Mouse (Mus musculus) stomach, embryonic 16.5 days (tissue): ENCODE results near the gene Msh6. TPM values are rescaled to one million over a fixed set of nuclear protein-coding genes. Genes with fewer than 3 reads are reported as not detected.
"Not testable (repeated sequence)": the region's sequence is repeated elsewhere in the genome, so short reads cannot be mapped to it uniquely, and the experiment has no call there.

ENCODE experiments used
- ATAC-seq: fragments of 200-750 bp; cut with Nextera tagmentation; 2 replicates; pipeline ENCODE4 v1.8.0; 2017; ENCODE audit warnings: moderate number of reproducible peaks, moderate TSS enrichment; ENCODE audit not compliant: insufficient read depth, low FRiP score
- H3K27ac ChIP-seq: fragments of 300-500 bp; sonication (generic); 2 replicates; pipeline ENCODE4 v1.5.1; 2014; ENCODE audit warnings: low read length
- H3K27me3 ChIP-seq: fragments of 300-500 bp; sonication (generic); 2 replicates; pipeline ENCODE4 v1.6.1; 2014; ENCODE audit warnings: low read length, control low read depth, mixed read lengths; ENCODE audit not compliant: control insufficient read depth, insufficient read depth
- H3K36me3 ChIP-seq: fragments of 300-500 bp; sonication (generic); 2 replicates; pipeline ENCODE4 v1.6.1; 2014; ENCODE audit warnings: low read length; ENCODE audit not compliant: control insufficient read depth, insufficient read depth
- H3K4me1 ChIP-seq: fragments of 300-500 bp; sonication (generic); 2 replicates; pipeline ENCODE4 v1.6.1; 2014; ENCODE audit warnings: low read length, control low read depth, mixed read lengths; ENCODE audit not compliant: control insufficient read depth, insufficient read depth
- H3K4me2 ChIP-seq: fragments of 300-500 bp; sonication (generic); 2 replicates; pipeline ENCODE4 v1.6.1; 2014; ENCODE audit warnings: low read depth, low read length, mixed read lengths
- H3K4me3 ChIP-seq: fragments of 300-500 bp; sonication (generic); replicated peaks from 2 replicates; pipeline ENCODE4 v1.5.1; 2014; ENCODE audit warnings: mild to moderate bottlenecking, low read length
- H3K9ac ChIP-seq: fragments of 300-500 bp; sonication (generic); 2 replicates; pipeline ENCODE4 v1.6.1; 2014; ENCODE audit warnings: low read length
- H3K9me3 ChIP-seq: fragments of 300-500 bp; sonication (generic); replicated peaks from 2 replicates; pipeline ENCODE4 v1.6.1; 2016; ENCODE audit warnings: low read length, control low read depth; ENCODE audit not compliant: control insufficient read depth
- WGBS: fragments of 180-500 bp; shearing (Covaris S2); extraction: QIAGEN DNeasy Blood & Tissue Kit; methylation state at CpG from one replicate; pipeline ENCODE4 v1.1.7; 2014; 5-methylcytosine and 5-hydroxymethylcytosine counted together
- polyA plus RNA-seq: library from polyadenylated mRNA; unstranded; fragments of >200 nt; fragmentation: Nextera tagmentation; extraction: Ambion mirVana; gene quantifications from 2 replicates; pipeline ENCODE4 v1.2.1, GENCODE M21; 2015

Gene Msh6
- 36.1 and 38.4 TPM in 2 replicates for polyA plus RNA-seq

GRCm38 (mm10) chr17:87974629-87975228, at the start of gene Msh6:
Gene Msh6, plus strand, starts transcription at chr17:87975062.
- under 1% methylated on average over 63 of the region's 63 CpGs for WGBS
- H3K36me3 ChIP-seq: peaks cover 4% of the 10 kb centered on the region; the same call in 1 of the 2 replicates
- peak within 1 kb of the TSS; percentile 91 for H3K4me3 ChIP-seq
- peak within 1 kb of the TSS; percentile 92 for H3K27ac ChIP-seq
- peak within 1 kb of the TSS; percentile 68 for H3K4me2 ChIP-seq
- no peaks in the 10 kb centered on the region for H3K9me3 ChIP-seq
- peak; percentile 97 for ATAC-seq
- H3K4me1 ChIP-seq: peaks cover 15% of the 10 kb centered on the region; the same call in 1 of the 2 replicates
- peak within 1 kb of the TSS; percentile 86 for H3K9ac ChIP-seq
- no peaks in the 10 kb centered on the region for H3K27me3 ChIP-seq

- no peaks in the 10 kb centered on the region for H3K4me1 ChIP-seq
- H3K27ac ChIP-seq: no peak overlapping the region
- H3K27me3 ChIP-seq: no peaks in the 10 kb centered on the region
- no peak overlapping the region for H3K4me2 ChIP-seq
- no peak overlapping the region for H3K9ac ChIP-seq
- no peak overlapping the region for H3K4me3 ChIP-seq
- ATAC-seq: no peak
- 71% methylated on average over 10 of the region's 10 CpGs for WGBS
- no peaks in the 10 kb centered on the region for H3K9me3 ChIP-seq
- H3K36me3 ChIP-seq: no peaks in the 10 kb centered on the region
Observed at GRCm38 (mm10) chr17:87934326-87934725, 40.5 kb upstream of the Msh6 start.

GRCm38 (mm10) chr17:87934736-87935135, 40.1 kb upstream of the Msh6 start:
- no peaks in the 10 kb centered on the region for H3K27me3 ChIP-seq
- no peaks in the 10 kb centered on the region for H3K4me1 ChIP-seq
- 80% methylated on average over 8 of the region's 8 CpGs for WGBS
- no peak overlapping the region for H3K4me2 ChIP-seq
- no peak overlapping the region for H3K9ac ChIP-seq
- no peaks in the 10 kb centered on the region for H3K9me3 ChIP-seq
- no peak for ATAC-seq
- H3K36me3 ChIP-seq: no peaks in the 10 kb centered on the region
- H3K4me3 ChIP-seq: no peak overlapping the region
- no peak overlapping the region for H3K27ac ChIP-seq

GRCm38 (mm10) chr17:87936156-87936555, 38.7 kb upstream of the Msh6 start:
- Histone ChIP-seq H3K9me3 (no peaks in the 10 kb centered on the region), H3K4me2 (no peak overlapping the region), H3K4me1 (no peaks in the 10 kb centered on the region), H3K9ac (no peak overlapping the region), H3K27me3 (no peaks in the 10 kb centered on the region), H3K36me3 (no peaks in the 10 kb centered on the region), H3K4me3 (no peak overlapping the region), H3K27ac (no peak overlapping the region)
- no peak for ATAC-seq
- WGBS: 80% methylated on average over 4 of the region's 4 CpGs

- Histone ChIP-seq H3K27ac (no peak overlapping the region), H3K9ac (no peak overlapping the region), H3K36me3 (no peaks in the 10 kb centered on the region), H3K9me3 (no peaks in the 10 kb centered on the region), H3K4me1 (no peaks in the 10 kb centered on the region), H3K4me2 (no peak overlapping the region), H3K27me3 (no peaks in the 10 kb centered on the region), H3K4me3 (no peak overlapping the region)
- ATAC-seq: no peak
- 40% methylated on average over 16 of the region's 16 CpGs for WGBS
Observed at GRCm38 (mm10) chr17:87948965-87949584, 25.8 kb upstream of the Msh6 start.

- H3K4me2 ChIP-seq, H3K9ac ChIP-seq, H3K9me3 ChIP-seq, H3K27me3 ChIP-seq, H3K4me1 ChIP-seq, H3K36me3 ChIP-seq, H3K4me3 ChIP-seq, H3K27ac ChIP-seq, ATAC-seq: not testable (repeated sequence)
- 81% methylated on average over 13 of the region's 13 CpGs for WGBS
Observed at GRCm38 (mm10) chr17:87954618-87955124, 20.2 kb upstream of the Msh6 start.

- H3K4me1 ChIP-seq: no peaks in the 10 kb centered on the region
- 71% methylated on average over 12 of the region's 12 CpGs for WGBS
- H3K4me2 ChIP-seq: no peak overlapping the region
- H3K27ac ChIP-seq: no peak overlapping the region
- no peak for ATAC-seq
- no peaks in the 10 kb centered on the region for H3K27me3 ChIP-seq
- no peak overlapping the region for H3K4me3 ChIP-seq
- H3K9ac ChIP-seq: no peak overlapping the region
- no peaks in the 10 kb centered on the region for H3K9me3 ChIP-seq
- H3K36me3 ChIP-seq: no peaks in the 10 kb centered on the region
Observed at GRCm38 (mm10) chr17:87957096-87957840, 17.6 kb upstream of the Msh6 start.

GRCm38 (mm10) chr17:87958283-87958682, 16.6 kb upstream of the Msh6 start:
- no peaks in the 10 kb centered on the region for H3K9me3 ChIP-seq
- H3K9ac ChIP-seq: no peak overlapping the region
- ATAC-seq: no peak
- 62% methylated on average over 8 of the region's 8 CpGs for WGBS
- H3K4me1 ChIP-seq: no peaks in the 10 kb centered on the region
- H3K4me3 ChIP-seq: no peak overlapping the region
- no peak overlapping the region for H3K27ac ChIP-seq
- no peaks in the 10 kb centered on the region for H3K27me3 ChIP-seq
- no peaks in the 10 kb centered on the region for H3K36me3 ChIP-seq
- no peak overlapping the region for H3K4me2 ChIP-seq

- H3K36me3 ChIP-seq, ATAC-seq, H3K9me3 ChIP-seq, H3K4me3 ChIP-seq, H3K4me2 ChIP-seq, H3K9ac ChIP-seq, H3K27me3 ChIP-seq, H3K27ac ChIP-seq, H3K4me1 ChIP-seq: not testable (repeated sequence)
- WGBS: 93% methylated on average over 11 of the region's 11 CpGs
Observed at GRCm38 (mm10) chr17:87959406-87959805, 15.5 kb upstream of the Msh6 start.
